24 mouse cellular contexts compared by ENCODE assay signal in the genomic region with DNA sequence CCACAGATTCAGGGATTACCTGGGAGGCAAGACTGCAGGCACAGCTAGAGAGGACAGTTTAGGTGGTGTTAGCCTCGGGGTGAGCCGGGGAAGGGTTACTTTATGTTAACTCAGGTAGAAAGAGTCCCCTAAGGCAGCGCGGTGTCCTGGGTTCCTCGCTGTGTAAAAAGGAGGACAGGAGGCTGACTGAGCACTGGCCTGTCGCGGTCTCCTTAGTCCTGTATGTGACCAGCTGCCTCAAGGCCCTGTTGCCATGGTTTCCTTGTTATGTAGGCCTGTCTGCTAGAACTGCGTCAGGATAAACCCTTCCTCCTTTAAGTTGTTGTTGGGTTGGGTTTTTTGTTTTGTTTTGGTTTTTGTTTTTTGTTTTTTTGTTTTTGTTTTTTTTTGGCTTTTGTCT.
DNase-seq lines count a peak whose midpoint lies in the region; ATAC-seq and TF ChIP-seq lines count a peak whose summit lies in the region.
"Had no signal": no experiment of that assay in that cellular context is flagged by ENCODE, and none has a peak within 500 bp of the region (broad histone marks: within the 10 kb centered on the region; RNA-seq: fewer than 3 reads in every experiment).

No protein-coding gene starts in this region.

- TF ChIP-seq EP300 in ES-Bruce4 (IDR thresholded peaks at IDR 0.05; ENCODE audit: insufficient read depth, low read depth, low read length), result no peak

- intact Hi-C loops in left cerebral cortex, adult 2 months (cut with DNase I), result no loop called here

- no peak overlapping the region for H3K27ac ChIP-seq in hindbrain, embryonic 11.5 days (ENCODE audit: low read depth, low read length)
- H3K27ac ChIP-seq in hindbrain, embryonic 13.5 days, result no peak overlapping the region
- peak overlapping the region; percentile 49; the same call in 1 of the 2 replicates for H3K27ac ChIP-seq in ES-Bruce4 (ENCODE audit: insufficient read depth, low read length)
- no peak overlapping the region for H3K27ac ChIP-seq in midbrain, embryonic 14.5 days (replicated peaks; ENCODE audit: low read depth, low read length)
- no peak overlapping the region for H3K27ac ChIP-seq in kidney, embryonic 15.5 days
- no peak overlapping the region for H3K27ac ChIP-seq in left cerebral cortex, adult 2 months
- H3K27ac ChIP-seq: embryonic facial prominence, embryonic 12.5 days; kidney, postnatal 0 days; liver, embryonic 15.5 days had no signal

- no peaks in the 10 kb centered on the region for H3K36me3 ChIP-seq in hindbrain, embryonic 11.5 days (ENCODE audit: control insufficient read depth, insufficient read depth, low read length)
- no peaks in the 10 kb centered on the region for H3K36me3 ChIP-seq in hindbrain, embryonic 13.5 days
- H3K36me3 ChIP-seq in ES-Bruce4 (ENCODE audit: control insufficient read depth, insufficient read depth, low read length, poor library complexity, severe bottlenecking), result no peaks in the 10 kb centered on the region
- no peaks in the 10 kb centered on the region for H3K36me3 ChIP-seq in midbrain, embryonic 14.5 days (ENCODE audit: control insufficient read depth, insufficient read depth, low read length)
- H3K36me3 ChIP-seq in kidney, embryonic 15.5 days, result no peaks in the 10 kb centered on the region
- H3K36me3 ChIP-seq: embryonic facial prominence, embryonic 12.5 days; liver, embryonic 15.5 days had no signal

- no peak for TF ChIP-seq CTCF in ES-Bruce4 (IDR thresholded peaks at IDR 0.05; ENCODE audit: low read depth, low read length)
- TF ChIP-seq CTCF in left cerebral cortex, adult 2 months (IDR thresholded peaks at IDR 0.05), result no peak

- no peaks in the 10 kb centered on the region for H3K9me3 ChIP-seq in hindbrain, embryonic 11.5 days (ENCODE audit: control insufficient read depth, low read length)
- H3K9me3 ChIP-seq in hindbrain, embryonic 13.5 days, result no peaks in the 10 kb centered on the region
- no peaks in the 10 kb centered on the region for H3K9me3 ChIP-seq in ES-Bruce4 (replicated peaks; ENCODE audit: control insufficient read depth, insufficient read depth, low read length, poor library complexity, severe bottlenecking)
- no peaks in the 10 kb centered on the region for H3K9me3 ChIP-seq in midbrain, embryonic 14.5 days (ENCODE audit: control insufficient read depth, low read length)
- H3K9me3 ChIP-seq in kidney, embryonic 15.5 days (replicated peaks), result no peaks in the 10 kb centered on the region
- H3K9me3 ChIP-seq: embryonic facial prominence, embryonic 12.5 days; liver, embryonic 15.5 days had no signal

- peak; percentile 51 for DNase-seq in hindbrain, embryonic 11.5 days (ENCODE audit: low spot score)
- peak; percentile 53 for DNase-seq in embryo, embryonic 11 days
- peak; percentile 46 for DNase-seq in midbrain, embryonic 14.5 days
- no peak for DNase-seq in left cerebral cortex, adult 2 months (ENCODE audit: extremely low spot score in 1 of 2, low spot score in 2 of 2)
- DNase-seq: adrenal gland, postnatal 10 days; cerebellum, postnatal 10 days; forebrain, postnatal 0 days; heart, adult 18-20 months; heart, postnatal 36 days; kidney, adult 11 months; layer of hippocampus, postnatal 36 days; right cerebral cortex, postnatal 4 days; thymus, adult 2 months had no signal

- no peak overlapping the region for H3K9ac ChIP-seq in hindbrain, embryonic 11.5 days (ENCODE audit: low read depth, low read length)
- no peak overlapping the region for H3K9ac ChIP-seq in hindbrain, embryonic 13.5 days
- H3K9ac ChIP-seq in ES-Bruce4 (ENCODE audit: low read depth, poor library complexity, severe bottlenecking), result no peak overlapping the region
- H3K9ac ChIP-seq in midbrain, embryonic 14.5 days (replicated peaks; ENCODE audit: low read length), result no peak overlapping the region
- H3K9ac ChIP-seq in kidney, embryonic 15.5 days, result no peak overlapping the region
- H3K9ac ChIP-seq: embryonic facial prominence, embryonic 12.5 days; forebrain, postnatal 0 days; liver, embryonic 15.5 days had no signal

- no peaks in the 10 kb centered on the region; the same call in 1 of the 2 replicates for H3K4me1 ChIP-seq in hindbrain, embryonic 11.5 days (replicated peaks; ENCODE audit: control insufficient read depth, insufficient read depth, low read length)
- H3K4me1 ChIP-seq in hindbrain, embryonic 13.5 days (replicated peaks), result peaks cover 10% of the 10 kb centered on the region
- H3K4me1 ChIP-seq in ES-Bruce4 (ENCODE audit: control insufficient read depth, insufficient read depth, low read length), result peaks cover 4% of the 10 kb centered on the region
- peaks cover 9% of the 10 kb centered on the region; the same call in 1 of the 2 replicates for H3K4me1 ChIP-seq in midbrain, embryonic 14.5 days (ENCODE audit: control insufficient read depth, insufficient read depth, low read length)
- H3K4me1 ChIP-seq in kidney, embryonic 15.5 days, result peaks cover 10% of the 10 kb centered on the region; the same call in 1 of the 2 replicates

- no peak for ATAC-seq in hindbrain, embryonic 11.5 days (ENCODE audit: low FRiP score)
- no peak for ATAC-seq in hindbrain, embryonic 13.5 days (ENCODE audit: low FRiP score)
- no peak for ATAC-seq in midbrain, embryonic 14.5 days (ENCODE audit: low FRiP score, low TSS enrichment)
- ATAC-seq in kidney, embryonic 15.5 days (replicated peaks; ENCODE audit: low FRiP score), result no peak
- no peak for ATAC-seq in megakaryocyte progenitor cell, adult 5-6 weeks (replicated peaks; ENCODE audit: poor library complexity)
- ATAC-seq: activated CD4-positive, CD25-positive, alpha-beta regulatory T cell, adult 4 months; forebrain, postnatal 0 days; lung, postnatal 0 days; Patski had no signal

- WGBS in hindbrain, embryonic 11.5 days, result 36% methylated on average over 8 of the region's 8 CpGs
- 23% methylated on average over 8 of the region's 8 CpGs for WGBS in hindbrain, embryonic 13.5 days
- 26% methylated on average over 8 of the region's 8 CpGs for WGBS in midbrain, embryonic 14.5 days
- 58% methylated on average over 8 of the region's 8 CpGs for WGBS in kidney, embryonic 15.5 days

- H3K27me3 ChIP-seq in hindbrain, embryonic 11.5 days (ENCODE audit: control insufficient read depth, insufficient read depth, low read length), result no peaks in the 10 kb centered on the region
- no peaks in the 10 kb centered on the region for H3K27me3 ChIP-seq in hindbrain, embryonic 13.5 days
- H3K27me3 ChIP-seq in ES-Bruce4 (ENCODE audit: control insufficient read depth, insufficient read depth, low read length, poor library complexity, severe bottlenecking), result no peaks in the 10 kb centered on the region
- no peaks in the 10 kb centered on the region for H3K27me3 ChIP-seq in midbrain, embryonic 14.5 days (ENCODE audit: control insufficient read depth, insufficient read depth, low read length)
- no peaks in the 10 kb centered on the region for H3K27me3 ChIP-seq in kidney, embryonic 15.5 days
- H3K27me3 ChIP-seq: embryonic facial prominence, embryonic 12.5 days; Patski had no signal

- H3K4me3 ChIP-seq in hindbrain, embryonic 11.5 days (ENCODE audit: low read depth, low read length), result no peak overlapping the region
- H3K4me3 ChIP-seq in hindbrain, embryonic 13.5 days, result no peak overlapping the region
- no peak overlapping the region for H3K4me3 ChIP-seq in ES-Bruce4 (ENCODE audit: low read depth, low read length)
- no peak overlapping the region for H3K4me3 ChIP-seq in midbrain, embryonic 14.5 days (replicated peaks; ENCODE audit: low read depth, low read length)
- no peak overlapping the region for H3K4me3 ChIP-seq in kidney, embryonic 15.5 days (replicated peaks)
- H3K4me3 ChIP-seq in left cerebral cortex, adult 2 months, result no peak overlapping the region
- H3K4me3 ChIP-seq: embryonic facial prominence, embryonic 12.5 days; liver, embryonic 15.5 days; megakaryocyte, embryonic 14.5 days had no signal

- no peak for TF ChIP-seq POLR2A in ES-Bruce4 (IDR thresholded peaks at IDR 0.05; ENCODE audit: insufficient read depth, low read length)

- no peak overlapping the region for H3K4me2 ChIP-seq in hindbrain, embryonic 11.5 days (replicated peaks; ENCODE audit: low read depth, low read length)
- H3K4me2 ChIP-seq in hindbrain, embryonic 13.5 days, result no peak overlapping the region
- H3K4me2 ChIP-seq in midbrain, embryonic 14.5 days (ENCODE audit: low read length), result no peak overlapping the region
- no peak overlapping the region for H3K4me2 ChIP-seq in kidney, embryonic 15.5 days
- H3K4me2 ChIP-seq: embryonic facial prominence, embryonic 12.5 days; liver, embryonic 15.5 days had no signal

Comparison
In these comparisons a context has a peak if more than half of its experiments do, and no peak if none do; other contexts are left out.
1. DNase-seq: peak in hindbrain, embryonic 11.5 days (single experiment), embryo, embryonic 11 days (single experiment) and midbrain, embryonic 14.5 days (single experiment); none in left cerebral cortex, adult 2 months (0 of 2).